Mouse (Mus musculus) heart, embryonic 13.5 days (tissue): ENCODE measurements around the gene Kcna10. TPM values are rescaled to one million over a fixed set of nuclear protein-coding genes. Genes with fewer than 3 reads are reported as not detected.
A peak's percentile ranks its signal among the peaks of the same experiment; 100 is the strongest.

Source experiments
- ATAC-seq: fragments of 200-750 bp; cut with Nextera tagmentation; 2 replicates; pipeline ENCODE4 v1.8.0; 2017; ENCODE audit warnings: moderate TSS enrichment; ENCODE audit not compliant: insufficient number of reproducible peaks, low FRiP score, low TSS enrichment; ENCODE audit errors: extremely low read depth
- H3K27ac ChIP-seq: fragments of 300-500 bp; sonication (generic); replicated peaks from 2 replicates; pipeline ENCODE4 v1.5.1; 2015; ENCODE audit warnings: moderate library complexity, mild to moderate bottlenecking, inconsistent platforms
- H3K27me3 ChIP-seq: fragments of 300-500 bp; sonication (generic); replicated peaks from 2 replicates; pipeline ENCODE4 v1.6.1; 2015; ENCODE audit warnings: mild to moderate bottlenecking, inconsistent platforms
- H3K36me3 ChIP-seq: fragments of 300-500 bp; sonication (generic); 2 replicates; pipeline ENCODE4 v1.6.1; 2015; ENCODE audit warnings: mild to moderate bottlenecking, inconsistent platforms
- H3K4me1 ChIP-seq: fragments of 300-500 bp; sonication (generic); 2 replicates; pipeline ENCODE4 v1.6.1; 2015; ENCODE audit warnings: inconsistent platforms
- H3K4me2 ChIP-seq: fragments of 300-500 bp; sonication (generic); 2 replicates; pipeline ENCODE4 v1.6.1; 2015; ENCODE audit warnings: inconsistent platforms, mild to moderate bottlenecking, moderate library complexity
- H3K4me3 ChIP-seq: fragments of 300-500 bp; sonication (generic); 2 replicates; pipeline ENCODE4 v1.5.1; 2015; ENCODE audit warnings: moderate library complexity, mild to moderate bottlenecking, inconsistent platforms
- H3K9ac ChIP-seq: fragments of 300-500 bp; sonication (generic); 2 replicates; pipeline ENCODE4 v1.6.1; 2015; ENCODE audit warnings: inconsistent platforms, mild to moderate bottlenecking, moderate library complexity
- H3K9me3 ChIP-seq: fragments of 300-500 bp; sonication (generic); 2 replicates; pipeline ENCODE4 v1.6.1; 2016; ENCODE audit warnings: inconsistent platforms
- WGBS: fragments of 180-500 bp; shearing (Covaris S2); methylation state at CpG from one replicate; pipeline ENCODE4 v1.1.7; 2015; ENCODE audit warnings: mixed read lengths; 5-methylcytosine and 5-hydroxymethylcytosine counted together
- polyA plus RNA-seq: library from polyadenylated mRNA; unstranded; fragments of >200 nt; fragmentation: Nextera tagmentation; extraction: Ambion mirVana; gene quantifications from 2 replicates; pipeline ENCODE4 v1.2.1, GENCODE M21; 2015

Kcna10 gene
- polyA plus RNA-seq, 1 experiment from 2014 or later: not detected

DNA sequence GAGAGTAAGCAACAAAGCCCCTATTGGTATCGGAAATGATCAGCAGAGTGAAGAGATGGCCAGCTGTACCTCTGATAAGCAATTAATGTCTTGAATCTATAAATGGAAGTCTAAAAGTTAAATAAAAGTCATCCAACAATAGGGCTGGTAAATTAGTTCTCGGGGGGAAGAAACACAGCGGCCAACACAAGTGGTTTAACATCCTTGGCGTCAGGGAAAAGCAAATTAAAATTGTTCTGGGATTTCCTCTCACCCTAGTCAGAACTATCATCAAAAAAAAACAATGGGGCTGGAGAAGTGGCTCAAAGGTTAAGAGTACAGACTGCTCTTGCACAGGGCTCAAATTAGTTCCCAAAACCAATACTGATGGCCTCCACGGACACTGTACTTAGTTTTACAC, 43.0 kb downstream of the Kcna10 start:
- ATAC-seq: no peak
- Histone ChIP-seq H3K27ac (no peak overlapping the region), H3K4me2 (no peak overlapping the region), H3K9ac (no peak overlapping the region), H3K4me3 (no peak overlapping the region), H3K4me1 (peaks cover 11% of the 10 kb centered on the region), H3K9me3 (peaks cover 7% of the 10 kb centered on the region; the same call in 1 of the 2 replicates), H3K36me3 (no peaks in the 10 kb centered on the region), H3K27me3 (0 out of 2 replicates have a peak, but pooled peaks cover 5% of the 10 kb centered on the region)
- WGBS: 77% methylated on average over 5 of the region's 5 CpGs

DNA sequence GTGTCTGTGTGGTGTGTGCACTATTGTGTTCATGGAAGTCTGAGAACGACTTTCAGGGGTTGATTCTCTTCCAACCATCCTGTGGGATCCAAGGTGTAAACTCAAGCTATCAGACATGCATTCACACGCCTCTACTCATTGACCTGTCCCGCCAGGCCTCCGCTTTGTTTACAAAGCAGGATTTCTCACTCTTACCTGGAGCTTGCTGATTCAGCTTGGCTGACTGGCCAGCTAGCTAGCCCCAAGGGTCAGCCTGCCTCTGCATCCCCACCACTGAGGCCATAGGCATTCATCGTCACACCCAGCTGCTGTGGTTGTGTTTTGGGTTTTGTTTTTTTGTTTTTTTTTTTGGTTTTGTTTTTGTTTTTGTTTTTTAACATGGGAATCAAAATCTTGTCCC, 46.4 kb downstream of the Kcna10 start:
- Histone ChIP-seq H3K4me2 (no peak overlapping the region), H3K27me3 (peaks cover 27% of the 10 kb centered on the region), H3K27ac (no peak overlapping the region), H3K9ac (no peak overlapping the region), H3K4me3 (no peak overlapping the region), H3K36me3 (no peaks in the 10 kb centered on the region), H3K4me1 (peaks cover 12% of the 10 kb centered on the region), H3K9me3 (peaks cover 6% of the 10 kb centered on the region; the same call in 1 of the 2 replicates)
- ATAC-seq: no peak
- 68% methylated on average over 5 of the region's 5 CpGs for WGBS

DNA sequence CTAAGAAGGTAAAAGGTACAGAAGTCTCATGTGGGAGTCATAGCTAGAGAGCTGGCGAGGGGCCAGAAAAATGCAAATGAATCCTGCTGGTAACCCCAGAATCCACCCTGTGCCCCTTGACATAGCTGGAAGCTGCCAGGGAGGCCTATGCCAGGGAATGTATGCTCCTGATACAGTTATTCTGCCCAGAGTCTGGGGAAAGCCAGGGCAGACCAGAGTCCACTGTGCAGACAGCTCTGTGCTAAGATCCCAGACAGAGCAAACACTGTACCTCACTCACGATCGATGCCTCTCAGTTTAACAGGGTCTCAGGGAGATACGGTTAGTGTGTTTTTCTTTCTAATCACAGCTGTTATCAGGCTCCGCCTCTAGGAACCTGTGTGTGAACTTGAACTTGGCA, 47.0 kb downstream of the Kcna10 start:
- peaks cover 12% of the 10 kb centered on the region for H3K4me1 ChIP-seq
- H3K4me3 ChIP-seq: no peak overlapping the region
- H3K4me2 ChIP-seq: no peak overlapping the region
- no peak overlapping the region for H3K9ac ChIP-seq
- H3K9me3 ChIP-seq: no peaks in the 10 kb centered on the region
- 32% methylated on average over 5 of the region's 5 CpGs for WGBS
- H3K27me3 ChIP-seq: peaks cover 27% of the 10 kb centered on the region
- H3K27ac ChIP-seq: no peak overlapping the region
- no peaks in the 10 kb centered on the region for H3K36me3 ChIP-seq
- ATAC-seq: no peak

DNA sequence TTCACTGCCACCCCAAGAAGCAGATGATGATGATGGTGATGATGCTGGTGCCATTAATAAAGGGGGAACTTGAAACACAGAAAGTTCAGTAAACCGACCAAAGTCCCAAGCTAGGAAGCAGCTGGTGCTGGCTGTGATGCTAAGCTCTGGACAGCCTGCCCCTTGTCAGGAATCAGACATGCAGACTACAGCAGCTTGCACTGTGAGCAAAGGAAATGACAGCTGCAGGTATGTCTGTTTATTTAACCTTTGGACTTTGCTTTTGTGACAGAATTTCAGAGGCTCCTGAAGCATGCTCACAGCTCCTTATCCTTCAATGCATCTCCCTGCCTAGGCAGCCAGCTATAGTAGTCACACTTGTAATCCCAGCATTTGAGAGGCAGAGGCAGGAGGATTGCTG, 47.7 kb downstream of the Kcna10 start, which contains the start of gene A630076J17Rik:
Gene A630076J17Rik, plus strand, starts transcription at position 88 of the 400 bp plus-strand sequence.
- no peak within 1 kb of the TSS for H3K9ac ChIP-seq
- peaks cover 27% of the 10 kb centered on the region for H3K27me3 ChIP-seq
- H3K27ac ChIP-seq: peak within 1 kb of the TSS; percentile 28; the same call in 1 of the 2 replicates
- ATAC-seq: no peak
- 32% methylated on average over 1 of the region's 1 CpGs for WGBS
- no peak within 1 kb of the TSS for H3K4me2 ChIP-seq
- H3K9me3 ChIP-seq: no peaks in the 10 kb centered on the region
- H3K36me3 ChIP-seq: no peaks in the 10 kb centered on the region
- no peak within 1 kb of the TSS for H3K4me3 ChIP-seq
- H3K4me1 ChIP-seq: peaks cover 12% of the 10 kb centered on the region

DNA sequence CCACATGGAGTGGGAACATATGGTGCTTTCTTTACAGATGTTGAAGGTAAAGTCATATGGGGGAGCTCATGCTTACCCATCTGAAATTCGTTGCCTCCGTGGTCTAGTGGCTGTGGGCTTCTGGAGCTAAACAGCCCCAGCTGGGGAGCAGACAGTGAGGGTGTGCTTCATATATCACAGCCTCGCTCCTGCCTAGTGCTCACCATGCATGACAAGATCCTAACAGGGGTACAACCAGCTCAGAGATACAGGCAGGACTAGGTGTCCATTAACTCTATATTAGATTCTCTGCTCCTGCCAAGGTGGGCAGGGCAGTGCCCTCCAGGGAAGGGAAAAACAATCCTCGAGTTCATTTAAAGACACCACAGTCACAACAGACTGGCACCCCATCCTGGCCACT, 48.3 kb downstream of the Kcna10 start:
- H3K27ac ChIP-seq: no peak overlapping the region
- H3K9me3 ChIP-seq: no peaks in the 10 kb centered on the region
- H3K4me2 ChIP-seq: no peak overlapping the region
- WGBS: 64% methylated on average over 4 of the region's 4 CpGs
- peaks cover 12% of the 10 kb centered on the region for H3K4me1 ChIP-seq
- H3K9ac ChIP-seq: no peak overlapping the region
- no peak for ATAC-seq
- no peak overlapping the region for H3K4me3 ChIP-seq
- no peaks in the 10 kb centered on the region for H3K36me3 ChIP-seq
- peaks cover 27% of the 10 kb centered on the region for H3K27me3 ChIP-seq

DNA sequence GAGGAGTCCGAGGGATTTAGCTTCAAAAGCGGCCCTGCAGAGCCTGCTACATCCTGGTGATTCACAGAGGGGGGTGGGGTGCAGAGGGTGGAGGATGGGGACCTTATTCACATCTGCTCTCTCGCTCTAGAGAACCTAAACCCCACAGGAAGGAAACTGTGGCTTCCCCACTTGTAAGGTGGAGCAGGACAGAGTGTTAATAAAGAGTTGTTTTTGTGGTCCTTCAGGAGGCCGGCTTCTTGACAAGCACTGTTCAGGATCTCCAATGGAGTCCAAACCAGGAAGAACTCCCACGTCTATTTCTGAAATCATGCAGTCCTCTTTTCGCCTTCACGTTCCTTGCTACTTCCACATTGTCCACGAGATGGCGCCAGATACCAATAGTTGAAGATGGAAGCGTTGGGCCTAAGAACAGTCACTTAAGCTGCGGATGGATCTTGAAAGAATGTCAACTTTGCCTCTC, 50.5 kb downstream of the Kcna10 start:
- WGBS: 5% methylated on average over 11 of the region's 11 CpGs
- Histone ChIP-seq H3K9ac (0 out of 2 replicates have a peak overlapping the region, but pooled peaks have one; percentile 56), H3K4me3 (no peak overlapping the region), H3K4me2 (peak overlapping the region; percentile 49), H3K36me3 (no peaks in the 10 kb centered on the region), H3K27me3 (peaks cover 27% of the 10 kb centered on the region), H3K27ac (no peak overlapping the region), H3K4me1 (peaks cover 12% of the 10 kb centered on the region), H3K9me3 (no peaks in the 10 kb centered on the region)
- ATAC-seq: no peak

DNA sequence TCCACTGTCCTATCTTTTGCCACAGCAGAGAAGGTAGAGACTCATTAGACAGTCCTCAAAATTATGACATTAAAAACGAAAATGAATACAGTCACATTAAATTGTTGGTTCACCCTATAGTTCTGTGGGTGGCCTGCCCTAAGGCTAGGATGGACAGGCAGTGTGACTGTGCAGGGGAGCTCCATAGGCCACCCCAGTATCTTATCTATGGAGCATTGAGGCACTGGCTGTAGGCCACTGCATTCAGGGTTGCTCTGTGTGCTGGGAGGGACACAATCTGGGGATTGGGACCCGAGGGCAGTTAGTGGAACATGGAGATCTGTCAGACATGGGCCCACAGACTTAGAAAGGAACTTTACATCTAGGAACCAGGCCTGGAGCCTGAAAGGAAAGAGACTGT, 51.1 kb downstream of the Kcna10 start:
- Histone ChIP-seq H3K27ac (no peak overlapping the region), H3K4me1 (peaks cover 12% of the 10 kb centered on the region), H3K27me3 (peaks cover 27% of the 10 kb centered on the region), H3K4me2 (no peak overlapping the region), H3K9ac (no peak overlapping the region), H3K9me3 (no peaks in the 10 kb centered on the region), H3K4me3 (no peak overlapping the region), H3K36me3 (no peaks in the 10 kb centered on the region)
- 15% methylated on average over 2 of the region's 2 CpGs for WGBS
- no peak for ATAC-seq

DNA sequence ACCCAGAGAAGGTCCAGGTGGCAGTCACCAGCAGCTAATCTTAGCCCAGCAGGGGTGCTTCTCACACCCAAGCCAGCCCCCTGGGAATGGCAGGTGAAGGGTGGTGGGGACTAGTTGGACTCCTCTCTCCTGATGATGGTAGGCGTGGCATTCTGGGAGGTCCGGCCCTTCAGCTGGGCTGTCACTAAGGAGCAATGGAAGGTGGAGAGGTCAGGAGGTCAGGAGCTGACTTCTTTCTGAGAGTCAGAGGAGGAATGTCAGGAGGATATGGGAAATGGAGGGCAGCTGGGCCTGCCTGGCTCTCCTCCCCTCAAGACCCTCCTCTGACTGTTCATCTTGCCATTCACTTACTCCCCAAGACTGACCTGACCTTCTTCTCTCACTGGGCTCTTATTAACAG, 55.2 kb downstream of the Kcna10 start:
- no peak overlapping the region for H3K9ac ChIP-seq
- H3K27ac ChIP-seq: no peak overlapping the region
- 60% methylated on average over 2 of the region's 2 CpGs for WGBS
- no peak for ATAC-seq
- H3K4me1 ChIP-seq: 0 out of 2 replicates have a peak, but pooled peaks cover 3% of the 10 kb centered on the region
- no peak overlapping the region for H3K4me3 ChIP-seq
- H3K9me3 ChIP-seq: no peaks in the 10 kb centered on the region
- H3K4me2 ChIP-seq: no peak overlapping the region
- no peaks in the 10 kb centered on the region for H3K36me3 ChIP-seq
- H3K27me3 ChIP-seq: peaks cover 17% of the 10 kb centered on the region

DNA sequence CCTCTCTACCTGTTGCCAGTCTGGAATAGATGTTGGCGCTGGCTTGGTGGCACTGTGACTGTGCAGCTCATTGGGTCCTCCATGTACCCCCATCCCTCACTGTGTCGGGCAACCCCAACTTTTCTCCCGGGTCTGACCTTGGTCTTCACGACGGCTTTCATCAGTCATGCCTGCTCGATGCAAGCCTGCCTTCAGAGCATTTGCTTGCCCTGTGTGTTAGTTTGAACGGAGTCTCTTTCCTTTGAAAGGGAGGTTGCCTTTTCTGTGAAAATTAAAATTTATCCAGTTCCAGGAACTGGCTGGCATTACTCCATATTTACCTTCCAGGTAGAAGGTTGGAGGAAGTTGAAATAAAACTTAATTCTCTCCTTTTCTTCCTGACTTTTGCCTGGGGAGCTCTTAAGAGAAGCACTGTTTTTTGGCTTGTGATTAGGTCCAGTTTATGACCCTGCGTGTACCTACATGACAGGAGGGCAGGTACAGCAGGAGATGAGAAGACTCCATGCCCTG, 55.7 kb downstream of the Kcna10 start:
- no peak overlapping the region for H3K9ac ChIP-seq
- no peak overlapping the region for H3K4me2 ChIP-seq
- H3K36me3 ChIP-seq: no peaks in the 10 kb centered on the region
- peaks cover 14% of the 10 kb centered on the region; the same call in 1 of the 2 replicates for H3K27me3 ChIP-seq
- ATAC-seq: no peak
- 83% methylated on average over 8 of the region's 8 CpGs for WGBS
- H3K9me3 ChIP-seq: no peaks in the 10 kb centered on the region
- H3K27ac ChIP-seq: no peak overlapping the region
- H3K4me3 ChIP-seq: no peak overlapping the region
- no peaks in the 10 kb centered on the region for H3K4me1 ChIP-seq

DNA sequence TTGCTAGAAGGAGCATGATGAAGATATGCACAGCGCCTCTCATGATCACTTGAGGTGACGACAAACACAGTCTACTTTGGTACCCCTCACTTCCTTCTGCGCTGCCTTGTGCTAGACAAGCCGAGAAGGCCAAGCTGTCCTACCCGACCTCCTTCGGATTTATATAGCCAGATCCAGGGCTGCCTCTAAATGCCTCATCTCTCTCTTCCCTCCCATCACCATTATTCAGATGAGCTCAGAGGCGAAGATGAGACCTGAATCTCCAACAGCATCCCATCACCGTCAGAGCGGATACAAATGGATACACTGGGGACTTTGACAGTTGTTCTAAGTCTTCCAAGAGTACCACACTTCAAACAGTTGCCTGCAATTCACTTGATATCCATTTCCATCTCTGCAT, 56.8 kb downstream of the Kcna10 start, which contains the start of gene Prok1:
Gene Prok1, minus strand, starts transcription at position 101 of the 400 bp plus-strand sequence.
- Histone ChIP-seq H3K27me3 (peaks cover 18% of the 10 kb centered on the region), H3K4me2 (no peak within 1 kb of the TSS), H3K36me3 (no peaks in the 10 kb centered on the region), H3K4me3 (no peak within 1 kb of the TSS), H3K4me1 (no peaks in the 10 kb centered on the region), H3K27ac (no peak within 1 kb of the TSS), H3K9ac (no peak within 1 kb of the TSS), H3K9me3 (no peaks in the 10 kb centered on the region)
- WGBS: 78% methylated on average over 9 of the region's 9 CpGs
- no peak for ATAC-seq

DNA sequence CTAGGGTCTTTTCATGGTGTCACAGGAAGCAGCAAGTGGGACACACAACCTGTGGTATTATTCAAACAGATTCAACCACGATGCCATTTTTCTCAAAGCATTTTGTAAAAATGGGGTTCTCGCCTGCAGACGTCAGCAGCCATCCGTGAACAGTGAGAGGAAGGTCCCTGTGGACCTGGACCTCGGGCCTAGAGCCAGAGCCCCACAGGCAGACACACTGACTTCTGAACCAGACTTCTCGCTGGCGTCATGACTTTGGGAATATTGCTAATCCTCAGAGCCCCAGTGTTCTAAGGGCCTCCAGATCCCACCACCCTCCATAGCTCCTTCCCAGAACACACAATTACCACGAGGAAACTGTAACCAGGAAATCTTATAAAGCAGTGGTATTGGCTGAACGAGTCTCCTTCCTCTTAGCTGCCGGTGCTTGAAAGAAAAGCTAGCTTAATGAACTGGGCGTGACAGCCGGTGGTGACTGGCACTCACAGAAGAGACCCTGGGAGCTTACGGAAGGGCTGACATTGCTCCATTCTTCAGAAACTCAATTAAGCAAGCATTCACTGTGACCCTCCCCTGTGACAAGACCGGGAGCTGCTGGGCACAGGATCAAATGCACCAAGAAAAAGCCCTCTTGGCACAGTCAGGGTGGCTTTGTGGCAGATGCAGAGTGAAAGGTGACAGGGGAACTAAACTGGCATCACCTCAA, 58.7 kb downstream of the Kcna10 start:
- Histone ChIP-seq H3K4me2 (no peak overlapping the region), H3K9ac (no peak overlapping the region), H3K27ac (no peak overlapping the region), H3K9me3 (no peaks in the 10 kb centered on the region), H3K36me3 (no peaks in the 10 kb centered on the region), H3K4me3 (no peak overlapping the region), H3K4me1 (no peaks in the 10 kb centered on the region), H3K27me3 (peaks cover 22% of the 10 kb centered on the region)
- 52% methylated on average over 14 of the region's 14 CpGs for WGBS
- ATAC-seq: no peak
